Mouse (Mus musculus): ENCODE results near the gene Cntrob. TPM values are rescaled to one million over a fixed set of nuclear protein-coding genes. Genes with fewer than 3 reads are reported as not detected.
"Not testable (repeated sequence)": the region's sequence is repeated elsewhere in the genome, so short reads cannot be mapped to it uniquely, and the experiment has no call there.

Gene Cntrob
- total RNA-seq, 2 experiments from 2014 or later = 19.2 to 27.1 TPM

- H3K4me3 ChIP-seq = peak overlapping the region; percentile 84
- DNase-seq (ENCODE audit: extremely low spot score in 1 of 2, low spot score in 2 of 2) = no peak
- intact Hi-C loops (cut with DNase I) = loop anchor here (2.0 kb wide), 2 partner anchors 44 to 54 kb away; no protein-coding TSS in a partner anchor
- peak overlapping the region; percentile 93 for H3K27ac ChIP-seq
- TF ChIP-seq CTCF (IDR thresholded peaks at IDR 0.05) = no peak
Observed at GRCm38 (mm10) chr11:69322693-69323471, 693 bp downstream of the Cntrob start.

DNA sequence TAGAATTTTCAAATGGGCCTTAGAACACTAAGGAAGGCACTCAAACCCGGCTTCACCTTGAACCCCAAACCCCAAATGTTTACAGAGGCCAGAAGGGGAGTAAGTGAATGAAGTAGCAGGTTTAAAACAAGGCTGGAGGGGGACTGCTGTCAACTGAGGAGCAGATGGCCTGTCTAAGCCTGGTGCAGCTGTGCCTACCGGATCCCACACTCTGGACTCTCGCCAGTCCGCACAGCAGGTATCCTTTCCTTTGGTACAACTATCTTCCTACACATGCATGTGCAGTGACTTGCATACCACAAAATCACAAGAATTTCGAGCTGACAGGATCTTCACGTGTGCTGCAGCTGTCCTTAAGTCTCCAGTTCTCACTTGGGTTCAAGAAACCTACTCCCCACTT, 1.6 kb downstream of the Cntrob start:
- no peak overlapping the region; the same call in 1 of the 2 replicates for H3K4me3 ChIP-seq
- H3K27ac ChIP-seq = 0 out of 2 replicates have a peak overlapping the region, but pooled peaks have one; percentile 6
- peak in 1 of 2 experiments; percentile 57 for DNase-seq (ENCODE audit: extremely low spot score in 1 of 2, low spot score in 2 of 2)
- TF ChIP-seq CTCF (IDR thresholded peaks at IDR 0.05) = no peak
- intact Hi-C loops (cut with DNase I) = loop anchor here (2.0 kb wide), 2 partner anchors 45 to 53 kb away; no protein-coding TSS in a partner anchor

GRCm38 (mm10) chr11:69321580-69321979, 2.0 kb downstream of the Cntrob start:
- H3K27ac ChIP-seq = no peak overlapping the region
- no peak overlapping the region for H3K4me3 ChIP-seq
- no peak for TF ChIP-seq CTCF (IDR thresholded peaks at IDR 0.05)
- no peak for DNase-seq (ENCODE audit: extremely low spot score in 1 of 2, low spot score in 2 of 2)
- intact Hi-C loops (cut with DNase I) = no loop called here

DNA sequence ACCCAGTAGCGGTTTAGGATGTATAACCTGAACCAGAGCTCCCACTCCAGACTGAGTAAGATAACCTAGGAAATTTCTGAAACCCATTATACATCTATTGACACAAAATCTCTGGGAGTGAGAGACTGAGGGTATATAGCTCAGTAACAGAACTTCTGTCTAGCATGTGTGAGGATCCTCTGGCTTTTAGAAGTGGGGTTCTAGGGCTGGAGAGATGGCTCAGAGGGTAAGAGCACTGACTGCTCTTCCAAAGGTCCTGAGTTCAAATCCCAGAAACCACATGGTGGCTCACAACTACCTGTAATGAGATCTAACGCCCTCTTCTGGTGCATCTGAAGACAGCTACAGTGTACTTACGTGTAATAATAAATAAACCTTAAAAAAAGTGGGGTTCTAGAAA, 5.6 kb downstream of the Cntrob start:
- H3K4me3 ChIP-seq; intact Hi-C loops (cut with DNase I); H3K27ac ChIP-seq; DNase-seq (ENCODE audit: extremely low spot score in 1 of 2, low spot score in 2 of 2): not testable (repeated sequence)

DNA sequence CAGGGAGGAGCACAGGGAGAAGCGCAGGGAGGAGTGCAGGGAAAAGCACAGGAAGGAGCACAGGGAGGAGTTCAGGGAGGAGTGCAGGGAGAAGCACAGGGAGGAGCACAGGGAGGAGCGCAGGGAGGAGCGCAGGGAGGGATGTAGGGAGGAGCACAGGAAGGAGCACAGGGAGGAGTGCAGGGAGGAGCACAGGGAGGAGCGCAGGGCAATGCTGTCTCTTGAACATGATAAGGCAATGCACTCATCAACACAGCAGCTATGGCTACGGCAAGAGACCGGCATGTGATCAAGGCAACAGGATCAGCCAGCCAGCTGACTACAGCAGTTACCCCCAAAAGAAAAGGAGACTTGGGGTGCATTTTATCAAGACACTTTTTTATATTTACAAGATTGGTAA, 7.2 kb downstream of the Cntrob start:
- intact Hi-C loops (cut with DNase I) = no loop called here

GRCm38 (mm10) chr11:69311266-69311665, 12.3 kb downstream of the Cntrob start:
- no peak overlapping the region for H3K27ac ChIP-seq
- no peak overlapping the region for H3K4me3 ChIP-seq
- no peak for DNase-seq (ENCODE audit: extremely low spot score in 1 of 2, low spot score in 2 of 2)
- intact Hi-C loops (cut with DNase I) = no loop called here
- TF ChIP-seq CTCF (IDR thresholded peaks at IDR 0.05) = no peak

More for the DNA sequence above, 7.2 kb downstream of the Cntrob start:
- DNase-seq (ENCODE audit: extremely low spot score in 1 of 2, low spot score in 2 of 2) = no peak
- H3K4me3 ChIP-seq = no peak overlapping the region
- H3K27ac ChIP-seq = no peak overlapping the region
- TF ChIP-seq CTCF (IDR thresholded peaks at IDR 0.05) = no peak

DNA sequence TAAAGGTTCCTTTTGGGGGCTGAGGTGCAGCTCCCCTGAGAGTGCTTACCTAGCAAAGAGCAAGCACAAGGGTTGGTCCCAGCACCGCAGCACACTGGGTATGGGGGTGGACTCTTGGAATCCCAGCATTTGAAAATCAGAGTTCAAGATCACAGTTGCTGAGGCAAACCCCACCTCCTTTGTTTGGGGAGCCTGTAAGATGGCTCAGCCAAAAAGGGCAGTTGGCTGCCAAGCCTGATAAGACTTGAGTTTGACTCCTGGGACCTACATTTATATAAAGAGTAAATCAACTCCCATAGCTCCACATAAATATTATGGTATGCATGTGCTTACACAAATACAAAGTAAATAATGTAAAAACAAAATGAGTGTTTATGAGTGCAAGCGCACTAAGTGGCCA, 17.5 kb downstream of the Cntrob start:
- no peak overlapping the region for H3K27ac ChIP-seq
- DNase-seq (ENCODE audit: extremely low spot score in 1 of 2, low spot score in 2 of 2) = no peak
- no peak for TF ChIP-seq CTCF (IDR thresholded peaks at IDR 0.05)
- intact Hi-C loops (cut with DNase I) = no loop called here
- no peak overlapping the region for H3K4me3 ChIP-seq

GRCm38 (mm10) chr11:69305291-69305690, 18.3 kb downstream of the Cntrob start:
- DNase-seq (ENCODE audit: extremely low spot score in 1 of 2, low spot score in 2 of 2) = no peak
- intact Hi-C loops (cut with DNase I) = no loop called here
- Histone ChIP-seq H3K4me3 (no peak overlapping the region), H3K27ac (no peak overlapping the region)
- TF ChIP-seq CTCF (IDR thresholded peaks at IDR 0.05) = no peak

GRCm38 (mm10) chr11:69302817-69303216, 20.8 kb downstream of the Cntrob start:
- no peak overlapping the region for H3K4me3 ChIP-seq
- intact Hi-C loops (cut with DNase I) = no loop called here
- no peak overlapping the region for H3K27ac ChIP-seq
- DNase-seq (ENCODE audit: extremely low spot score in 1 of 2, low spot score in 2 of 2) = no peak
- no peak for TF ChIP-seq CTCF (IDR thresholded peaks at IDR 0.05)

GRCm38 (mm10) chr11:69298231-69298630, 25.3 kb downstream of the Cntrob start:
- no peak for DNase-seq (ENCODE audit: extremely low spot score in 1 of 2, low spot score in 2 of 2)
- peak overlapping the region; percentile 68 for H3K27ac ChIP-seq
- intact Hi-C loops (cut with DNase I) = no loop called here
- no peak for TF ChIP-seq CTCF (IDR thresholded peaks at IDR 0.05)
- no peak overlapping the region for H3K4me3 ChIP-seq

GRCm38 (mm10) chr11:69297799-69298198, 25.8 kb downstream of the Cntrob start:
- Histone ChIP-seq H3K4me3 (no peak overlapping the region), H3K27ac (peak overlapping the region; percentile 44; the same call in 1 of the 2 replicates)
- intact Hi-C loops (cut with DNase I) = no loop called here
- no peak for TF ChIP-seq CTCF (IDR thresholded peaks at IDR 0.05)
- no peak for DNase-seq (ENCODE audit: extremely low spot score in 1 of 2, low spot score in 2 of 2)

DNA sequence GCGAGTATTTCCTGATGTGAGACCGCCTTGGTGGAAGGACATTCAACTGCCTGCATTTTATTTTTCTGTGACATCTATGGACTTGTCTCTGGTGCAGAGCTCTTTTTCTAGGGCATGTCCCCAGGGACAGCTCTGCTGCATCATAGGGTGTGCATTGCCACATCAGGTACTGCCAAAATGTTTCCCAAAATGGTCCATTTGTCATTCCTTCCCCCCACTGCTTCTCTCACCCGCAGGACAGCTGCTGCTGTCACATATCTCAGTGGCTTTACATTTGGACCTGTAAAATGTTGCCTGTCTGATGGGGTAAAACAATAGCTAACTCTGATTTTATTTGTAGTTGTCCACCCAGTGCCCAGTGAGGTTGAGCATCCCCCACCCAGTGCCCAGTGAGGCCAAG, 28.3 kb downstream of the Cntrob start:
- peak overlapping the region; percentile 54 for H3K27ac ChIP-seq
- H3K4me3 ChIP-seq = no peak overlapping the region
- no peak for DNase-seq (ENCODE audit: extremely low spot score in 1 of 2, low spot score in 2 of 2)
- TF ChIP-seq CTCF (IDR thresholded peaks at IDR 0.05) = no peak
- intact Hi-C loops (cut with DNase I) = no loop called here

DNA sequence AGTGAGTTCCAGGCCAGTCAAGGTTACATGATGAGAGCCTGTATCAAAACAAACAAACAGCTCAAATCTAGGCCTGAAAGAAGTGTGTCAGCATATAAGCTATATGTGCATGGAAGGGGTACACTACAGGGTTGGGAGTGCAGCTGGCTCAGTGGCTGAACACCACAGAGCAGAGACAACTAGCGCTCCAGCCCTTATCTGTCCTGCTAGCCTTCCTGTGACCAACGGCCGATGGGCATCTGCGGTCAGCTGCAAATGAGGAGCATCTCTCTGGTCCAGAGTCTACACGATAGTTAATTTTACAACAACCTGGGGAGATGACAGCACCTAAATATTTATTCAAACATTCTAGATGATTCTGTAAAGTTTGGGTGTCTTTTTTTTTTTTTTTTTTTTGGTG, 32.5 kb downstream of the Cntrob start:
- intact Hi-C loops (cut with DNase I) = no loop called here
- Histone ChIP-seq H3K4me3 (no peak overlapping the region), H3K27ac (no peak overlapping the region)
- no peak for DNase-seq (ENCODE audit: extremely low spot score in 1 of 2, low spot score in 2 of 2)
- TF ChIP-seq CTCF (IDR thresholded peaks at IDR 0.05) = no peak
